Mouse (Mus musculus): Measurements from ENCODE around the gene Adamtsl2. TPM values are rescaled to one million over a fixed set of nuclear protein-coding genes. Genes with fewer than 3 reads are reported as not detected.

Gene Adamtsl2
- total and polyA plus RNA-seq, 3 experiments = 0.13 TPM; not detected in 2

- no peaks in the 10 kb centered on the region for H3K79me2 ChIP-seq (replicated peaks; ENCODE audit: control insufficient read depth, extremely low read depth, insufficient read depth, poor library complexity, severe bottlenecking)
- H3K27me3 ChIP-seq (replicated peaks) = peaks cover 61% of the 10 kb centered on the region
- TF ChIP-seq POLR2A (IDR thresholded peaks at IDR 0.05; ENCODE audit: low read depth, low read length) (no peak), MAFK (IDR thresholded peaks at IDR 0.05; ENCODE audit: insufficient replicate concordance, low read length) (no peak), CHD2 (IDR thresholded peaks at IDR 0.05; ENCODE audit: low read length) (no peak), E2F4 (IDR thresholded peaks at IDR 0.05; ENCODE audit: insufficient replicate concordance, low read depth, low read length) (no peak), CHD1 (IDR thresholded peaks at IDR 0.05; ENCODE audit: low read depth, low read length) (no peak), TCF12 (IDR thresholded peaks at IDR 0.05; ENCODE audit: low read depth, low read length) (no peak), ZKSCAN1 (IDR thresholded peaks at IDR 0.05; ENCODE audit: borderline replicate concordance, low read depth, low read length) (no peak), ELF1 (IDR thresholded peaks at IDR 0.05; ENCODE audit: low read depth, low read length) (no peak), UBTF (IDR thresholded peaks at IDR 0.05; ENCODE audit: low read depth, low read length) (no peak), MAX (IDR thresholded peaks at IDR 0.05; ENCODE audit: low read length) (no peak), NRF1 (IDR thresholded peaks at IDR 0.05; ENCODE audit: low read depth, low read length) (no peak), JUN (IDR thresholded peaks at IDR 0.05; ENCODE audit: insufficient read depth, low read depth, low read length) (no peak), RCOR1 (conservative IDR thresholded peaks at IDR 0.05; ENCODE audit: low read depth, low read length) (no peak)
- in situ Hi-C loops (cut with MboI; ENCODE audit: low pct_ligation_motif_present, low pct_unique_long_range_greater_than_20kb, low sequenced_read_pairs) = no loop called here
- dilution Hi-C loops (cut with MboI; ENCODE audit: extremely low pct_ligation_motif_present, extremely low pct_unique_long_range_greater_than_20kb, low sequenced_read_pairs) = no loop called here
- no peak overlapping the region for H3K27ac ChIP-seq (ENCODE audit: insufficient read depth, low read depth)
- no peak overlapping the region for H3K4me3 ChIP-seq (replicated peaks in 1 of 3; ENCODE audit: low read depth in 2 of 3, low read length in 2 of 3, poor library complexity in 1 of 3)
- H3K4me1 ChIP-seq (ENCODE audit: control insufficient read depth in 1 of 2, insufficient read depth in 2 of 2) = peaks cover 0 to 3% of the 10 kb centered on the region in 2 experiments; a peak in 2 of 4 replicates
- no peaks in the 10 kb centered on the region for H3K9me3 ChIP-seq (replicated peaks; ENCODE audit: low read length)
- no peak overlapping the region for H3K9ac ChIP-seq (ENCODE audit: insufficient read depth, low read depth)
- H3K4me2 ChIP-seq (ENCODE audit: insufficient read depth, low read depth, poor library complexity, severe bottlenecking) = no peak overlapping the region
- H3K36me3 ChIP-seq (replicated peaks in 1 of 2; ENCODE audit: control insufficient read depth in 1 of 2, insufficient read depth in 1 of 2, low read length in 1 of 2) = no peaks in the 10 kb centered on the region
- no peak for DNase-seq (ENCODE audit: extremely low read depth)
Measured at GRCm38 (mm10) chr2:27069646-27070045, 9.5 kb upstream of the Adamtsl2 start.

- dilution Hi-C loops (cut with MboI; ENCODE audit: extremely low pct_ligation_motif_present, extremely low pct_unique_long_range_greater_than_20kb, low sequenced_read_pairs) (no loop called here), in situ Hi-C loops (cut with MboI; ENCODE audit: low pct_ligation_motif_present, low pct_unique_long_range_greater_than_20kb, low sequenced_read_pairs) (no loop called here)
- TF ChIP-seq CHD1 (IDR thresholded peaks at IDR 0.05; ENCODE audit: low read depth, low read length) = no peak
- TF ChIP-seq POLR2A (IDR thresholded peaks at IDR 0.05; ENCODE audit: low read depth, low read length) = no peak
- TF ChIP-seq USF2 (conservative IDR thresholded peaks at IDR 0.05; ENCODE audit: low read depth, low read length) = no peak
- TF ChIP-seq MAFK (IDR thresholded peaks at IDR 0.05; ENCODE audit: insufficient replicate concordance, low read length) = no peak
- no peak for TF ChIP-seq POLR2AphosphoS2 (IDR thresholded peaks at IDR 0.05; ENCODE audit: low read depth, low read length)
- TF ChIP-seq SIN3A (IDR thresholded peaks at IDR 0.05; ENCODE audit: low read length) = no peak
- TF ChIP-seq GABPA (IDR thresholded peaks at IDR 0.05; ENCODE audit: insufficient replicate concordance, low read depth, low read length) = no peak
- no peak for TF ChIP-seq KAT2A (IDR thresholded peaks at IDR 0.05; ENCODE audit: insufficient replicate concordance, low read length)
- TF ChIP-seq EP300 (IDR thresholded peaks at IDR 0.05; ENCODE audit: low read length) = no peak
- TF ChIP-seq UBTF (IDR thresholded peaks at IDR 0.05; ENCODE audit: low read depth, low read length) = no peak
- no peak for TF ChIP-seq ZC3H11A (IDR thresholded peaks at IDR 0.05; ENCODE audit: low read depth, low read length)
- TF ChIP-seq BHLHE40 (IDR thresholded peaks at IDR 0.05; ENCODE audit: low read depth, low read length) = no peak
- TF ChIP-seq RCOR1 (conservative IDR thresholded peaks at IDR 0.05; ENCODE audit: low read depth, low read length) = no peak
- TF ChIP-seq ELF1 (IDR thresholded peaks at IDR 0.05; ENCODE audit: low read depth, low read length) = no peak
- no peak for TF ChIP-seq TBP (conservative IDR thresholded peaks at IDR 0.05; ENCODE audit: low read depth, low read length)
- TF ChIP-seq E2F4 (IDR thresholded peaks at IDR 0.05; ENCODE audit: insufficient replicate concordance, low read depth, low read length) = no peak
- TF ChIP-seq CTCF (conservative IDR thresholded peaks at IDR 0.05 in 1 of 2, IDR thresholded peaks at IDR 0.05 in 1 of 2; ENCODE audit: low read depth in 2 of 2, low read length in 2 of 2) = no peak
- no peak for TF ChIP-seq MEF2A (IDR thresholded peaks at IDR 0.05; ENCODE audit: borderline replicate concordance, low read depth, low read length)
- no peak for TF ChIP-seq IRF4 (IDR thresholded peaks at IDR 0.05; ENCODE audit: low read depth, low read length)
- Histone ChIP-seq H3K4me1 (ENCODE audit: control insufficient read depth in 1 of 2, insufficient read depth in 2 of 2) (peaks cover 0 to 3% of the 10 kb centered on the region in 2 experiments; a peak in 2 of 4 replicates), H3K9ac (ENCODE audit: insufficient read depth, low read depth) (no peak overlapping the region), H3K79me2 (replicated peaks; ENCODE audit: control insufficient read depth, extremely low read depth, insufficient read depth, poor library complexity, severe bottlenecking) (no peaks in the 10 kb centered on the region), H3K36me3 (replicated peaks in 1 of 2; ENCODE audit: control insufficient read depth in 1 of 2, insufficient read depth in 1 of 2, low read length in 1 of 2) (no peaks in the 10 kb centered on the region), H3K4me3 (replicated peaks in 1 of 3; ENCODE audit: low read depth in 2 of 3, low read length in 2 of 3, poor library complexity in 1 of 3) (no peak overlapping the region), H3K27ac (ENCODE audit: insufficient read depth, low read depth) (no peak overlapping the region), H3K9me3 (replicated peaks; ENCODE audit: low read length) (no peaks in the 10 kb centered on the region), H3K27me3 (replicated peaks) (peaks cover 62% of the 10 kb centered on the region), H3K4me2 (ENCODE audit: insufficient read depth, low read depth, poor library complexity, severe bottlenecking) (no peak overlapping the region)
- no peak for DNase-seq (ENCODE audit: extremely low read depth)
Measured at GRCm38 (mm10) chr2:27070247-27070813, 8.8 kb upstream of the Adamtsl2 start.

All from CH12.LX (cell line).